Mouse (Mus musculus) layer of hippocampus, adult 9-10 months (tissue): Measurements from ENCODE around the gene Gpbp1.
A peak's percentile ranks its signal among the peaks of the same experiment; 100 is the strongest.

Source experiments
- DNase-seq: peaks from one replicate; pipeline ENCODE4 v3.0.0; 2022; ENCODE audit warnings: low spot score

Gene Gpbp1

DNA sequence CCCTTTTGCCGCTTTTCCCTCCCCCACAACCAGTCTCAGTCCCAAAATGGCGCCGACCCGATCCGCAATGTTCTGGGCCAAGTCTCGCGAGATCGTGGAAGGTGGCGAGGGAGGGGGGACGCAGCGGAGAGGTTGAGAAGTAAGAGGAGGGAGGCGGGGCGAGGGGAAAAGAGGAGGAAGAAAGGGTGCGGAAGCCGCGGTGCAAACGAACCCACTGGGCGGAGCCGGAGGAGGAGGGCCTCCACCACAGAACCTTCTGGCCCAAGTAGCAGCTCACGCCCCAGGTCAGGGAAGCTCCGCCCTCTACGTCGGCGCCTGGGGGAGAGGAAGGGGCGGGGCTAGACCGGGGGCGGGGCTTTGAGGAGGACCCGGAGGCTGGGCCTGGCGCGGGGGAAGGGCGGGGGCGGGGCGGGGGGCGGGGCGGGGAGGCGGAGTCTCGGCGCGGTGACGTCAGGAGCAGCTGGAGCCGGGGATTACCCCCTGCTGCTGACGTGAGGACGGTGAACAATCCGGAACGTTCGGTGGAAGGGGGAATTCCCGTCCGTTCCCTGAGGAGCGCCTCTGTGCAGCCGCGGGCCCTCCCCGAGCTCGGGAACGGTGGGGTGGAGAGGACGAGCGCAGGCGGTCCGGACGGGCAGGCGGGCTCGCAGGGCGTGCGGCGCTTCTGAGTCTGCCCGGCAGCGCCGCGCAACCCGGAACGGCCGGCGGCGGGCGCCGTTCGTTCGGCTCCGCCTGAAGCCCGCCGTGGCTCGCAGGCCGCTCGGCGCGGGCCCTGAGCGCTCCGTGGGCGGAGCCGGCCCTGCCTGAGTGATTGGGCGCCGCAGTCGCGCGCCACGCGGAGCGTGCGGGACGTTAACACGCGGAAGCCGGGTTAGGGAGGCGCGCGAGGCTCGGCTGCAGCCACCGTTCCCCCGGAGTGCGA is at the start of gene Gpbp1:
Gene Gpbp1 (minus strand): TSS at position 310 of the 922 bp plus-strand sequence.
- DNase-seq, result peak; percentile 99

GRCm38 (mm10) chr13:111537718-111538117 is 47.8 kb upstream of the Gpbp1 start:
- no peak for DNase-seq

GRCm38 (mm10) chr13:111536207-111536887 is 46.4 kb upstream of the Gpbp1 start:
- no peak for DNase-seq

DNA sequence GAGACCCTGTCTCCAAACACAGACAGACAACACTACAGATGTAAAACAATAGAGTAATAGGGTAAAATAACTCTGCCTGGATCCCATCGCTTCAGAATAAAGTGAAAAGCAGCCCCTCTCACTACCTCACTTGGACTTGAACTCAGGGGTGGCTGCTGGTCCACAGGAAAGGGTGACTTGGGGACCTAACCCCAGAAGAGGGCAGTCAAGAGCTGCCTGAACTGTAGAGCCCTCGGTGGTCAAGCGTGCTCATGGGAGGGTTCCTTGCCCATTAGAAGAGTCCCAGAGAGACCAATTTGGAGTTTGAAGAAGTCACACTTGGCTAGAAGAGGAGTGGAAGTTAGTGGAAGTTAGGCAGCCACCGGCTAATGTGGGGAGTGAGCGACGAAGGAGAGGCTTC is 44.2 kb upstream of the Gpbp1 start:
- no peak for DNase-seq

- no peak for DNase-seq
These were observed 42.5 kb upstream of the Gpbp1 start for GRCm38 (mm10) chr13:111532178-111532948.

DNA sequence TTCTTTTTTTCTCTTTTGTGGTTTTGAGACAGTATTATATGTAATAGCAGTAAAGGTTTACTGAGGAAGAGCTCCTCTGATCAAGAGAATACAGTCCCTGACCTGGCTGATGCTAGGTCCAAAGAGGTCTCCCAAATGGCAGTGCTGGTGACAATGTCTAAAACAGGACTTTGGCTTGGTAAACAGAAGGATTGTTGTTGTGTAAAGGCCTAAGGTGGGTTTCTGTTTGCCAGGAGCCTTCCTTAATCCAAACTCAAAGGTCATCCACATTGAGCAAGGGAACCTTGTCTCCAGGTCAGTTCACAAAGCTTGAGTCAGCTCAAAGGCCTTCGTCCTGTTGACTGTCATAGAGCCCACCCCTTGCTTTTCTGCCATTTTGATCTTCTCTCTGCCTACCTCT is 41.8 kb upstream of the Gpbp1 start:
- DNase-seq, result no peak

GRCm38 (mm10) chr13:111524277-111524676 is 34.4 kb upstream of the Gpbp1 start:
- DNase-seq, result no peak

GRCm38 (mm10) chr13:111522336-111522735 is 32.4 kb upstream of the Gpbp1 start:
- no peak for DNase-seq

GRCm38 (mm10) chr13:111520456-111520855 is 30.5 kb upstream of the Gpbp1 start:
- no peak for DNase-seq

DNA sequence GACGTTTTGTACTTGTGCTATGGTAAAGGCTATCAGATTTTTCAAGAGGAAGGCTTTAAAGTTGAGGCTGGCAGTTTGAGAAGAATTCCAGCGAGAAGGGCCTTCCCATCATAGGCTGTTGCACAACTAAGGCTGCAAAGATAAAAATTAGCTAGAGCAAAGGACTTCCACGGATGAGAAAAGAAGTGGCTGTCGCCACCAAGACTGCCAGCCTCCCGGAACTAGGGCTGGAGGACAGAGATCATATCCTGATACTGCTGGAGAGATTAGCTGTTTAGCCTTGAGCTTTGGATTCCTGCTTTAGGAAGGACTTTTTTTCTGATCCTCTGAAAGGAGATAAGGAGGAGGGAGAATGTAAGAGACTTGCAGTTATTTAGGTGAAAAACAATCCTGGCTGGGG is 28.4 kb upstream of the Gpbp1 start:
- DNase-seq, result no peak

GRCm38 (mm10) chr13:111516385-111517150 is 26.7 kb upstream of the Gpbp1 start:
- no peak for DNase-seq

DNA sequence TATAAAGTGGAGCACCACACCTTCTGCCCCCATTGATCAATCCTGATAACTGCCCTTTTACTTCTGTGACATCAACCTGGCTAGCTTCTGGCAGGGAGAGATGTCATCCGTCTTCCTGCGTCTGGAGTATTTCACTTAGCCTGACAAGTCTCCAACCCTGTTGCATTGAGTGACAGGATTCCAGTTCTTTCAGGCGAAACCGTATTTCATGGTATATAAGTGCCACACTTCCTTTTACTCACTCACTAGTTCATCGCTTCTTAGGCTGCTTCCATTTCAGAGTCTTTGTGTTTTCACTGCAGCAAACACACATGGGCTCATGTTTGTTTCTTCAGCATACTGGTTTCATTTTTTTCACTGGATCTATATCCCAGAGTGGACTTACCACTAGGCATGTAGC is 19.5 kb upstream of the Gpbp1 start:
- no peak for DNase-seq

GRCm38 (mm10) chr13:111508645-111509044 is 18.7 kb upstream of the Gpbp1 start:
- no peak for DNase-seq

DNA sequence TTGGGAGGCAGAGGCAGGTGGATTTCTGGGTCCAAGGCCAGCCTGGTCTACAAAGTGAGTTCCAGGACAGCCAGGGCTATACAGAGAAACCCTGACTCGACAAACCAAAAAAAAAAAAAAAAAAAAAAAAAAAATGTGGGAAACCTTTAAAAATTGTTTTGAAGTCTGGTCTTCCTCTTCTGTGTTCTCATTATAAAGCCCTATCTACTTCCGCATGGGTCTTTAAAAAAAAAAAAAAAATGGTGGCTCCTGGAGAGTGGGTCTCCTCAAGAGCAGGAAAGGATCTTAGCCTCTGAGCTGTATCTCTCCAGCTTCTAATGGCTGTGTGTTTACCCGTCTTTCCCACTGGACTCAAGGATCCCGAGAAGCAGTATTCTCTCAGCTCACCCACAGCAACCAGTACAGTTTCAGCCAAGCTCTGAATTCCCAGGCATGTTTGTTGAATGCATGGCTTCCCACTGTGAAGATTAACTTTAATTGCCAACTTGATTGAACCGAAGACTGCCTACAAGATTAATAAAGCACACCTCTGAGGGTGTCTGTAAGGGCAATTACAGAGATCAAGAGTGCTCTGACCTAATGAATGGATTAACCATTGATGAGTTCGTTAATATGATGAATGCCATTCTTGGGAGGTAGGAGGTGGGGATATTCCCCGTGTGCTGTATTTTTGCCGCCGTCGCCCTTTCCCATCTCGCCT is 4.6 kb upstream of the Gpbp1 start:
- DNase-seq, result no peak

- DNase-seq, result no peak
These were observed 1.3 kb upstream of the Gpbp1 start for GRCm38 (mm10) chr13:111491046-111491756.

GRCm38 (mm10) chr13:111489502-111489801 is 459 bp downstream of the Gpbp1 start:
- DNase-seq, result no peak

DNA sequence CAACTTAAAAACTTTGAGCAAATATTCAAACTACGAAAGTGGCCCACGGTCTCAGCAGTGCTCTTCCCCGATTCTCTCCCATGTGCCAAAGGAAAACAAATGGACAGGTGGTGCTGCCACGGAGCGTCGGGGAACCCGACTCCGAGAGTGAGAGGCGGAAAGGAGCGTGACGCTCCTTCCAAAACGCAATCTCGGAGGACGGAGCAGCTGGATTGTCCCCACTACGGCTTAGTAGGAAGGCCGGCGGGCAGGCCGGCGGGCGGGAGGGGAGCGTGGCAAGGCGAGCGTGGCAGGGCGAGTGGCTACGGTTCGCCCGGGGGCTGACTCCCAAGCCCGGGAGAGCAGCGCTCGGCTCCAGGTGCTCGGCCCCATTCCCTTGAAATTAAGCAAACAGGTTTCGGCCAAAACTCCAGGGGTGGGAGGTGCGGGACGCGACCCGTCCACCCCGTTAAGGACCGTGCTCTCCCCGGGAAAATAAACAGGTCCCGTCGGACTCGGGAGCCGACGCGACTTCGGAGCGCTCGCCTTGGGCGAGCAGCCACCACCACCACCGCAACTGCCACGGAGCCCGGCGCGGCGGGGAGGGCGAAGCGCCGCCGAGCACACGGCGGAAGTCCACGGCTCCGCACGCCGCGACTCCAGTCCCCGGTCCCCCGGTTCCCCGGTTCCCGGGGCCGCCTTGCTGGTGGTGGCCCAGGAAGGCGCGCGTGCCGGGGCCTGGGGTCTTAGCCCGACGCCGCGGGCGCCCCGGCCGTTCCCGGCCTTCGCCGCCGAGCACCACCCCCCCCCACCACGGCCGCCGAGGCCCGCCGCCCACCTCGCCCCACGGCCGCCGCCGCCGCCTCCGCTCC is 1.0 kb downstream of the Gpbp1 start:
- DNase-seq, result no peak

DNA sequence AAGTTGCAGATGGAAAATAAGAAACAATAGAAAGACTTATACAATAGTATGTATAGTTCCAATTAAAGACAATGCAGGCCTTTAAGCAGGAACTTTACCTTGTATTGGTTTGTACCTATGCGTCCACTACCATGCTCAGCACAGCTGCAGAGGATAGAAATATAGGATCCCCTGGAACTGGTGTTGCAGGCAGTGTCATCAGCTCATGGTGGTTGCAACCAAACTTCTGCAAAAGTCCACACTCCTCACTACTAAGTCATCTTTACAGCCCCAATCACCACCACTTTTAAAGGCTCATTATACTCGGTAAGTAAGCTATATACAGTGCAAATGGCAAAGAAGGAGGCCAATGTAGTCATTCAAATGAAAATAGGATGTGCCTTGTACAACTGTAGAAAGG is 12.2 kb downstream of the Gpbp1 start:
- no peak for DNase-seq

- no peak for DNase-seq
These were observed 19.2 kb downstream of the Gpbp1 start for GRCm38 (mm10) chr13:111470562-111471237.
